Mouse (Mus musculus): ENCODE data around the gene Eef1akmt4.

Gene Eef1akmt4

DNA sequence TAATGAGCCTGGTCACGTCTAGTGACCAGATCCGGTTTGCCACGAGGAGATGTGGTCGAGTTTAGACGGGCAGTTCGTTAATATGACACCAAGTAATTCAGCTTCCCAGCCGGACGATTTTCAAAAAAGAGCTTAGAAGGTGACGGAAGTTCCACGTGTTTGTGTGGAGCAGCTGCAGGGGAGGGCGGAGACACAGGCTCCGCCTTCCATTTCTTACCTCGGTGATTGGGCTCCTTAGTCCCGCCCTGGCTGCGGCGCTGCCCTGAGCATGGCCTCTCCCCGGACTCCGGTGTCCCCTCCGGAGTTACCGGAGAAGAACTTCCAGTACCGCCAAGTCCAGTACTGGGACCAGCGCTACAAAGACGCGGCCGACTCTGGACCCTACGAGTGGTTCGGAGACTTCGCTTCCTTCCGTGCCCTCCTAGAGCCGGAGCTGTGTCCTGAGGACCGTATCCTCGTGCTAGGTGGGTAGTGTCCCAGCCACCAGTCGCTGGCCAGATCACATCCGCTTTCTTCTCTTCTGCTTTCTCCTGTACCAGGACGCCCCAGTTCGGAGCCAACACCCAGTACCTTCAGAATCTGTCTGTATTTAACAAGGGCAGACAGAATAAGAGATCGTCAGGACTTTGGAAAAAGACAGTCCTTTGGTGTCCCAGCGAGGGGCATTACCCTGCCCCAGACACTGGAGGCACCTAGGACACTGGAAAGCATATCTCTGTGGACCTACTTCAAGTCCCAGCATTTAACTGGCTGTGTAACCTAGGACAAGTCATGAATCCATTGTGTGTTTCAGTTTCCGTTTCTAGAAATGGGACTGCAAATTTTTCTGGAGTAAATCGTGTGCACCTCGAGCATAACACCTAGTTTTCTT is at the start of gene Eef1akmt4, which contains the start of the genes Gm49333 and Alg3:
Gene Eef1akmt4, plus strand, starts transcription at position 237 of the 871 bp plus-strand sequence.
Gene Gm49333, plus strand, starts transcription at position 254 of the 871 bp plus-strand sequence.
Gene Alg3, minus strand, starts transcription at position 379 of the 871 bp plus-strand sequence.
- DNase-seq (ENCODE audit: low read depth, low spot score): peak; percentile 95

DNA sequence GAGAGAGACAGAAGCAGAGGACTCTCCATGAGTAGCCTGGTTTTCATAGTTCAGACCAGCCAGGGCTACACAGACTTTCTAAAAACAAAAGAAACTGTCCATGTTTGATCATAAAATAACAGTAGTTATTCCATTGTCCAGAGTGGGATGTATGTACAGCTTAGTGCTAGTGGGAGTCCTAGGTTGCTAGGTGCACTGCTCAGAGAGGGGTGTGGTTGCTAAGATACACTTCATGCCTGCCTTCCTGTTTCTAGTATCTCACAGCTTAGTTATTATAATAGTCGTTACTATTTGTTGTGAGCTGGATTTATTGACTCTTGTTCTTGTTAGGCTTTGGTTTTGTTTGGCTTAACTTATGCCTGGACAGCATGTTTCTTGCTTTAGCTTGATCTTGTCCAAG is 46.3 kb upstream of the Eef1akmt4 start:
- no peak for DNase-seq (ENCODE audit: low read depth, low spot score)

DNA sequence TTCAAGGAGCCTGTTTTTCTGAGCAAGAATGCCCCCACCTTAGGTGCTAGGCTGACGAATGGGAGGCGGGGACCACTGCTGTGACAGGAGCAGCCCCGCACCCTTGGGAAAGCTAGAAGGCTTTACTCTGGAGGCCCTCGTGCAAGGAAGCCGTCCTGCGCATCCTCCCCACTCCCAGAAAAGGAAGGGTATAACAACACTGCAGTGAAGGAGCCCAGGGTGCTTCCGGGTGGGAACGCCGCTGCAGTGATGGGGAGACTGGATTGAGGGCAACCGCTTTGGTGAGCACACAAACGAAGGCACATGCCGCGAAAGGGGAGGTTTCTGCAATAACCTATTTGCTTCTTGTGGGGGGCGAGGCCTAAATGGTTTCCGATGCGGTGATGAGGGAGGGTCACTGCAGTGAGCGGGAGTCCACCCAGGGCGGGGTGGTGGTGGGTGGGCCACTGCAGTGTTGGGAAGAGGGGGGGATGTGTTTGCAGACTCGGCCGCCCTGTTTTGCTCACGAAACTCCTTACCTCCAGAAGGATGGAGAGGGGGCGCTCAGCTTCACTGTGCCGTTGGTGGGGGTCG is 21.9 kb upstream of the Eef1akmt4 start, which contains the start of gene Vwa5b2:
Gene Vwa5b2, plus strand, starts transcription at position 106 of the 573 bp plus-strand sequence.
- peak; percentile 26 for DNase-seq (ENCODE audit: low read depth, low spot score)

DNA sequence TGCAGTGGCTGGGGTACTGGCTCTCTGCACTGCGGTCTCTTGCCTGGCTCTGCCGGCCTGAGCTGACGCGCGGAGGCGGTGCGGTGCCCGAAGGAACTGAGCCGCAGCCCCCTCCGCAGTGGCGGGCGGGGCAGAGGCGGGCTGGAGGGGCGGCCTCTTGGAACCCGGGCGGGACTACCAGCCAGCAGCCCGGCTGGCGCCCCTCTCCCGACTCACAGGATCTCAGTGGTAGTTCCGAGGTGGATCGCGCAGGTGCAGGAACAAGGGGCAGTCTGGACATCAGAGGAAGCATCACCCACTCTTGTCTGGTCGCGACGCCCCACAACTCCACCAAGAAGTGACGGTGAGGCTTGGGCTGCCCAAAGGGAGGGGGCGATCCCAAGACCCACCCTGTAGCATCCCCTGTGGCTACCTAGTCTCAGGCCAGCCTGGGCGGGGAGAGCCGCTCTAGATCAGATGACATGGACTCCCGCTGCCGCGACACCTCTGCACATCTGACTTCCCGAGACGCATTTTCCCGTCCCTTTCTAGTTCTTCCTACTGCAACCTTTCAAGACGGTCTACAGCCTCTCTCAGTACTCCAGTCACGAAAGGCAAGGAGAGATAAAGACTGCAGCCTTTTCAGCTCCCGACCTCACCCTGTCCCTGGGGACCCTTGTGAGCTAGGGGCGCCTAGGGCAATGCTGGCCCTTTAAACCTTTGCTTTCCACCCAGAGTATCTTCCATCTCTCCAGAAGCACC is 21.3 kb upstream of the Eef1akmt4 start:
- DNase-seq (ENCODE audit: low read depth, low spot score): peak; percentile 62

DNA sequence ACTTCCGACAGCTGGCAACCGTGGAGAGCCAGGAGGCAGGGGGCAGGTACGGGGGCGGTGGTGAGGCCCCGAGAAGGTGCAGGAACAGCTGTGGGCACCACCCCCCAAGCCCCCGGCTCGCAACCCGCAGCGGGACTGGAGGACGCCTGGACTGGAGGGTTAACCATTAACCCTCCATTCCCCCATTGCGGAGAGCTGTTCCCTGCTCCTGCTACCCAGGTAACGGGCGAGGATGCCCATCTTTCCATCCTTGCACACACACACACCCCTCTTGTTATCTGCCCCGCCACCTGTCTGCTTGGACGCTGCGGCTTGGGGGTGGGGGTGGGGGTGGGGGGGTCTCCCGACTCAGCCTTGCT is 20.7 kb upstream of the Eef1akmt4 start:
- no peak for DNase-seq (ENCODE audit: low read depth, low spot score)

DNA sequence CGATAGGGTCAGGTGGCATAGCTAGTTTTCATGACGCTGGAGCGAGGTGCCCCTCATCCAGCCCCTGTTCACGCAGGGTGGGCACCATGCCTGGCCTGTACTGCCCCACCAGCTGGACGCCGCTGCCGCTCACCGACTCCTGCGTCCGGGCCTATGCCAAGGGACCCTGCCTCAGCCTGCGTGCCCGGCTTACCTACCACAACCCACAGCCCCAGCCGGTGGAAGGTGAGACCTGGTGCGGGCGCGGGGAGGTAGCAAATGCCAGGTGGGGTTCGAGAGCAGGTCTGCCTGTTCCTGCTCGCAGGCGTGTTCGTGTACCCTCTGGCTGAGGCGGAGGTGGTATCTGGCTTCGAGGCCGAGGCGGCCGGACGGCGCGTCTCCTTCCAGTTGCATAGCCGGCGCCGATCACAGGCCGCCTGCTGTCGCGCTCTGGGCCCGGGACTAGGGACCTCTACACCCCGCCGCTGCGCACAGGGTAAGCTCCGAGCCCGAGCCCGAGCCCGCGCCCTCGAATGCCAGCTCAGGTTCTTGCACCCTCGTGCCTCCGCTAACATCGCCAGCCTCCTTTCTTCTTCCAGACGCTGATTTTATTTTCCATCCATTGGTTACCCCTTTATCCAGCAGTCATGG is 20.2 kb upstream of the Eef1akmt4 start:
- DNase-seq (ENCODE audit: low read depth, low spot score): peak; percentile 62

DNA sequence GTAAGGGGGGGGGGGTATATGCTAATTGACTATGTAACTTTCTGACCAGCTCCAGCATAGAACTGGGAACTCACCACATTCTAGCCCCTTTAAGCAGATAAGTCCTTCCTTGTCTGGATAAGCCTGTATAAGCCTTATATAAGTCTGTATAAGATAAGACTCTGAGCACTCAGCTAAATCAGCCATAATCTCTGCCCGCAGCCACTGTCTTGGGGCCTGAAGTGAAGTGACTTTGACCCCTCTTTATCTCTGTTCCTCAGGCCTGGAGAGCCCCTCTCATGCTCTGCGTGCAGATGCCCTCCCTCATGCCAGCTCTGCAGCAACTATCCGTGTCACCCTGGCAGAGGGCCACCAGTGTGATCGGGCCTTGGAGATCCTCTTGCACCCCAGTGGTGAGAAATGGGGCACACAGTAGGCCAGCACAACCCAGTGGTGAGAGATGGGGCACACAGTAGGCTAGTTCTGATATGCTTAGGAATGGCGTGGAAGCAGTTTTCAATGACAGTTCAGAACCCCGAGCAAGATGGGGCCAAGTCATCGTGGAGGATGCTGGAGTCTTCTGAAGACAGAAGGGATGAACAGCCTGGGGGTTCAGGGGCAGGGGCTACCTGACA is 16.2 kb upstream of the Eef1akmt4 start:
- DNase-seq (ENCODE audit: low read depth, low spot score): no peak

DNA sequence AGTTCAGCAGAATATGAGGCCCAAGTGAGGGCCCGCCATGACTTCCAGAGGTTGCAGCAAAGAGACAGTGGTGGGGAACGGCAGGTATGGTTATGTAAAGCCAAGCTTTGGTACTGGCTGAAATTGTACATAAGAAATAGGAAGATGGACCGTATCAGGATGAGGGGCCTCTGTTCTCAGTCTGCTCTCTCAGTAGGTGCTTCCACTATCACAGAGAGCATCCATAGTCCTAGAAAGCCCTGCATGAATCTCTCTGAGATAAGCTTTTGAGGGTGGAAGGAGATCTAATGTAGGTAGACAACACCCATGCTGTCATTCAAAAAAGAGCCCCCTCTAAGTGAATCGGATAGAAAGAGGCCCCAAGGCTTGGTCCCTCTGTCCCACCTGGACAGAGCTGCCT is 15.7 kb upstream of the Eef1akmt4 start:
- DNase-seq (ENCODE audit: low read depth, low spot score): no peak

DNA sequence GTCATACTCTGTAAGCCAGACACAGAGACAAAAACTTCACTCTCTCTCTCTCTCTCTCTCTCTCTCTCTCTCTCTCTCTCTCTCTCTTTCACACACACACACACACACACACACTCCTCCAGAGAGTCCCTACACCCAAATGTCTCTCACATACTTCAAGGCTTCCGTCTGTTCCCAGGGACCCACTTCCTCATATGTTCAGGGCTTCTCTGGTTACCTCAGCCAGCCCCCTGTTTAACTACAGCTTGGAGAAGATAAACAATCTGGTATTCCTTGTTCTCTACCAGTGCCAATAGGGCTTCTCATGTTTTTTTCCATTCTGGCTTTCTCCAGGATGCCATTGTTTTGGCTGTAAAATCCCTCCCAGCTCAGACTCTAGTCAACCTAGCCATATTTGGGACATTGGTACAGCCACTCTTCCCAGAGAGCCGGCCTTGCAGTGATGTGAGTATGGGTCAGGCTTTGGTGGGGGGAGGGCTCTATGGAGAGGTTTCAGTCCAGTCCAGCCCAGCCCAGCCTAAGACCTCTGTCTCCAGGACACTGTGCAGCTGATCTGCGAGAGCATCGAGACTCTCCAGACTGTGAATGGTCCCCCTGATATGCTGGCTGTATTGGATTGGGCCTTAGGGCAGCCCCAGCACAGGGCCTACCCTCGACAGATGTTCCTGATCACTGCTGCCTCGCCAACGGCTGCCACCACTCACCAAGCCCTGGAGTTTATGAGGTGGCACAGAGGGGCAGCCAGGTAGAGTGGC is 14.5 kb upstream of the Eef1akmt4 start:
- no peak for DNase-seq (ENCODE audit: low read depth, low spot score)

DNA sequence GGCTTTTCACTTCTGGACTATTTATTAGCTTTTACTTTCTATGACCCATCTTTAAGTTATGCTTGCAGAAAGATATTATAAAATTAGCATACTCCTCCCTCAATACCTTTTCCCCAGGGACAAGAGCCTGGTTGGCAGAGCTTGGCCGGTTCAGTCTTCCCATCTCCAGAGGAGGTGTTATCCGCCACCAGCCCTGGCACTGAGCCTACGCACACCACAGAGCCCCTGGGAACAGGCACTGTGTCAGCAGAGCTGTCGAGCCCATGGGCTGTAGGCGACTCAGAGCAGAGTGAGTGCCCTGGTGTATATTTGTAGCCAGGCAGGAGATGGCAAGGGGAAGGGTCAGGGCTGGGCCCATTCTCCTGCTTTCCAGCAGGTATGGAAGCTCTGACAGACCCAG is 10.9 kb upstream of the Eef1akmt4 start:
- peak; percentile 32 for DNase-seq (ENCODE audit: low read depth, low spot score)

DNA sequence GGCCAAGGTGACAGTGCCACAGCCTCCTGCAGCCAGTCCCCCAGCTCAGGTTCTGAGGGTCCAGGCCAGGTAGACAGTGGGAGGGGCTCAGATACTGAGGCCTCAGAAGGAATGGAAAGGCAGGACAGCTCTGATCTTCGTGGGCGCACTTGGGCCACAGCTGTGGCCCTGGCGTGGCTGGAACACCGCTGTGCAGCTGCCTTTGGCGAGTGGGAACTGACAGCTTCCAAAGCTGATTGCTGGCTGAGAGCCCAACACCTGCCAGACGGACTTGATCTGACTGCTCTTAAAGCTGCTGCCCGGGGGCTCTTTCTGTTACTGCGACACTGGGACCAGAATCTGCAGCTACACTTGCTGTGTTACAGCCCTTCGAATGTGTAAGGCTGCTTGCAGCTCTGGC is 6.7 kb upstream of the Eef1akmt4 start:
- DNase-seq (ENCODE audit: low read depth, low spot score): no peak

DNA sequence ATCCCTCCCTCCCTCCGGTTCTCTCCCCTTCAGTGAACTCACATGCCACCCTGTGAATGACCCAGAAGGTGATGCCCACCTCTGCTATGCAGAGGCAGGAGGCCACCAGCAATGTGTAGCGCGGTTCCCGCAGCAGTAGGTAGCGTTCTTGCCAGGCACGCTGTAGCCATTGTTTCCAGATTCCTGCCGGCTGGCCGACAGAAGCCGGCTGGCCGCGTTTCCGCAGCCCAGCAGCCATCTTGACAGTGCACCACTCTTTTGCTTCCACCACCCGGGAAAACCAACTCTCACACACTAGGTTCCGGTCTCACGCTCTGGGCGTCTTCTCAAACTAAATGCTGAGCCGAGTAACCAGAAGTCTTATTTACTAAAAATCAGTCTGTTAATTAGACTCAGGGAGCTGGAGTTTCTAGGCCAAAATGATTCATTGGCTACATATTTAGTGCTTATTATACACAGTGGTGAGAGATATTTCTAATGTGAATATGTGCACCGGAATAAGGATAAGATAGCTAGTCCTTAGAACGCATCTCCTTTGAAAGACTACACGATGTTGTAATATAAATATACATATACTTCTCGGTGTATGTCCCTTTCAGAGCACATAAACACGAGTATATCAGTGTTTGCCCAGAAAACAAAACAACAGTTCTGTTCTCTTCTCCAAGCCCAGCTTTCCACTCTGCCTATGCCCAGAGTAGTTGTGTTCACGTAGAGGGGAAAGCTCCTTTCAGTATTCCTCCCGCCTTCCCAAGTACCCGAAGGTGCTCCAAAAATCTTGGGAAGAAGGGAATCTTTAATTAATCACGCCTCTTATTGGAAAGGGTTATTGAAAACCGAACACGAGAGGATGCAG is 664 bp upstream of the Eef1akmt4 start:
- peak; percentile 91 for DNase-seq (ENCODE audit: low read depth, low spot score)

DNA sequence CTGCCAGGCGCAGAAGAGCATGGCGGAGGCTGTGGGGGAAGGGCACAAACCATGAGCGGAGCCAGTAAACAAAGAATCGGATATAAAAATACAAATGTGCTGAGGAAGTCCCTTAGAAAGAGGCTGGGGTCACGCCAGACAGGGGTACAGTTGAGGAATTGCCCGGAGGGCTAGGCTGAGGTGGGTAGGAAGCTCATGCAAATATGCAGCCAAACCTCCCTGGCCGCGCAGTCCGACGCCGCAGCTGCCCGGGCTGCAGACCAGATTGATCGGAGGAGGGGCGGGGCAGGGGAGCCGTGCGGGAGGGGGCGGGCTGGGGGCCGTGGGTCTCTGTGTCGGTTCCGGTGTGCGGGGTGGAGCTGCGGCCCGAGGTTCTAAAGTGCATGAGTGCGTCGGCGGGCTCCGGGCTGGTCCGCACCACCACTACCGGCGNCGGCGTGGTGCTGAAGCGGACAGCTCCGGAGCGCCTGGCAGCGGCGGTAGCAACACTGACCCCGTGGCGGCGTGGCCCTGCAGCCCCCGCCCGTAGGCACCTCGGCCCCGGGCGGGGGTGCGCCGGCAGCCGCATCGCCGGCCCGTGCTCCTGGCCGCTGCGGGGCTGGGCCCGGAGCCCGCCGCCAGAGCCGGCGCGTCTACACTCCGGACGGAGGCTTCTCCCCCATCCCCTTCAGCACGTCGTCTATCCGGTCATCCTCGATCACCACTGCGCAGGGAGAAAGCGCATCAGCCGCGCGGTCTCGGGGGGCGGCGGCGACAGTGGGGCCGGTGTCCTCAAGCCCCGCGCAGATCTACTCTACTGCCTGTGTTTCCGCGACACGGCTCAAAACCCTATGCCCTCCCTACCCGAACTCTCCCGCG is 8.4 kb downstream of the Eef1akmt4 start:
- peak; percentile 70 for DNase-seq (ENCODE audit: low read depth, low spot score)

DNA sequence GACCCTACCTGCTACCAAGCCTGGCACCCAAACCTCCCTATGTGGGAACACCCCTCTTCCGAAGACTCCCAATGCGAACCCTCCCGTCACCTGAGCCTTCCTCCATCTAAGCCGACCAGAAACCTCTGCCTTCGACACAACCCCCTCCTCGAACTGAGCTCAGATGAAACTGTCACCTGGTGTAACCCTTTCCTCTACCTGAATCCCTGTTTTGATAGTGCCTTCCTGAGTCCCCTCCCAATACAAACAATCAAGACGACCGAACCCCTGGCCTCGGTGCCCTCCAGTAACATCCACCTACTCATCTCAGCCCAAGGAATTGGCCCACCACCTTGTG is 9.0 kb downstream of the Eef1akmt4 start:
- DNase-seq (ENCODE audit: low read depth, low spot score): peak; percentile 25

DNA sequence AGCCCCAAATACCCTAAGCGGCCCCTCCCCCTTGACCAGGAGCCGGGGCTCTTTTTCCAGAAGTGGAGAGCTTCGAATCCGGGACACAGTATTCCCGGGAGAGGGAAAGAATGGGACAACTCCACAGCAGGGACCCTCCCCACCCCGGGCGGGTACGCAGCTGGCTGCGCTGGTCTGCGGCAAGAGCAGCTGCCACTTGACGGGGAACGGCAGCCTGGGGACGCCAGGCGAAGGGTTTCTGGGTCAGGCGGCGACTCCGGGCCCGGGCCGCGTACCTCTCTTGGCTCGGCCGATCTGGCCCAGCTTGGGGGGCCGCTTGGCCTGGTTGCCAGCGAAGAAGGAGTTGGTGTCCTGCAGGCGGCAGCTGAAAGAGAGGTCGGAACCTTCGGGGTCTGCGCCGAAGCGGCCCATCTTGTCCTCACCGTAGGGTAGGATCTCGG is 9.4 kb downstream of the Eef1akmt4 start:
- peak; percentile 49 for DNase-seq (ENCODE audit: low read depth, low spot score)

DNA sequence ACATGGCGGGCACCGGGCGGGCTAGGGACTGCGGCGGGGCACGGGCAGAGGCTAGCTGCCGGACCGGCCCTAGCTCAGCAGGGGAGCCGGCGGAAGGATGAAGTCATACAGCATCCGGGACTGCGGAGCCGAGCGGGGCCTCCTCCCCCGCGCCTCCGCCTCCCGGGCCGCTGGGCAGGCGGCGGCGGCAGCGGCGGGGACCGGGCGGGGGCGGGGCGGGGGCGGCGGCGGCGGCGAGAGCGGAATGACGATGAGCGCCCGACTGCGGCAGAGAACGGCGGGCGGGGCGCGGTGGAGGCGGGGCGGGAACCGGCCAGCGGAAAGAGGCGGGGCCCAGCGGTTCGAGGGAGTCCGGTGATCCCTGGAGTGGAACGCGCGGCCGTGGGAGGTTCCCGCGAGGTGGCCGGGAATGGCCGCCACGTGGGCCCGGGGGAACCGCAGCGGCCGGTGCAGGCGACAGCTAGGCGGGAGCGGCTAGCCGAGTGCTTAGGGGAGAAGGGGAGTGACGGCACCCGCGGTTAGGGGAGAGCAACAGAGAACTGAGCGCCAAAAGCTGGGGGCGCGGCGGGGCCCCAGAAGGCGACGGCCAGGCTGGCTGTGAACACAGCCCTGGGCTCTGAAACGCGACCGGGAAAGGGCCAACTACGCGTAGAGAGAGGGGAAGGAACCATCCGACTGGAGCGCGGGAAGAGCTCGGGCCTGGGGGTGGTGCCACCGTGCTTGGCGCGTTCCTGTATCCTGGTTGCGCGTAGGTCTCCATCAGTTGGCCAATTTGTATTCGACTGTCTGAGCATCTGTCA is 10.0 kb downstream of the Eef1akmt4 start, which contains the start of gene Camk2n2:
Gene Camk2n2, minus strand, starts transcription at position 97 of the 800 bp plus-strand sequence.
- DNase-seq (ENCODE audit: low read depth, low spot score): peak; percentile 60

DNA sequence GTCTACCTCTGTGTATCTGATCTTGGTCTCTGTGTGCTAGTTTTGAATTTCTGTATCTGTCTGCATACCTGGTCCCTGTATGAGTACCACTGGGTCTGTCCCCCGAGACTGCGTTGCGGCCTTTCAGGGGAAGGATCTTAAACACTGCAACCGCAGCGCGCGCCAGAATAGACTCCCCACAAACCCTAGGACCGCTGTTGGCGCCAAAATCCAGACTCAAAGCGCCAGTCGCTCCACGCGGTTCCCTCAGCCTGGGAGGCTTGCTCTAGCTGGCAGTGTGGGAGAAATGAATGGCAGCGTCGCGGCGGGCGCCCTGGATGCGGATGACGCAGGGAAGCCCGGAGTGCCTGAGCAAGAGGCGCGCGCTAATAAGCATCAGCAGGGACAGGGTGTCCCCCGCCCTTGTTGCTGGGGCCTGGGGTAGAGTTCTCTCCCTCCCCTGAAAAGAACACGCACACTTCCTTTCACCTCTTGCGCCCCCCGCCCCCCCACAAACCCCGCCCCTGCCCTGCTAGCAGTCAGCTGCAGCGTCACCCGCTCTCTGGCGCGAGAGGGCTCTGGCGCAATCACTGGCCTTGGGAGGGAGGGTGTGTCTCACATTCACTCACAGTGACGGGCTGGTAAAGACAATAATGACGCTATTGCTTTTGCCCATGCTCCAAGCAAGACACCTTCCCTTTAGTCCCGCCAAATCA is 10.7 kb downstream of the Eef1akmt4 start:
- peak; percentile 88 for DNase-seq (ENCODE audit: low read depth, low spot score)
